8 mouse cellular contexts compared by ENCODE assay signal in genomic region chr17:35135591-35136320, GRCm38 (mm10). TPM values are rescaled to one million over a fixed set of nuclear protein-coding genes. Genes with fewer than 3 reads are reported as not detected.
DNase-seq lines count a peak whose midpoint lies in the region; ATAC-seq and TF ChIP-seq lines count a peak whose summit lies in the region.

No protein-coding gene starts in this region.

- H3K27me3 ChIP-seq in heart, adult 2 months (ENCODE audit: control insufficient read depth, insufficient read depth, low read length), result no peaks in the 10 kb centered on the region
- no peaks in the 10 kb centered on the region for H3K27me3 ChIP-seq in forebrain, embryonic 10.5 days (ENCODE audit: poor library complexity, severe bottlenecking)
- no peaks in the 10 kb centered on the region for H3K27me3 ChIP-seq in liver, embryonic 13.5 days
- no peaks in the 10 kb centered on the region for H3K27me3 ChIP-seq in small intestine, adult 2 months (ENCODE audit: control insufficient read depth, insufficient read depth, low read length)

- H3K4me1 ChIP-seq in heart, adult 2 months (ENCODE audit: control insufficient read depth, insufficient read depth, low read length), result peaks cover 3% of the 10 kb centered on the region
- peaks cover 17% of the 10 kb centered on the region for H3K4me1 ChIP-seq in forebrain, embryonic 10.5 days
- H3K4me1 ChIP-seq in liver, embryonic 13.5 days (replicated peaks), result peaks cover 38% of the 10 kb centered on the region
- peaks cover 4% of the 10 kb centered on the region; the same call in 1 of the 2 replicates for H3K4me1 ChIP-seq in small intestine, adult 2 months (ENCODE audit: control insufficient read depth, insufficient read depth, insufficient read length, low read length)

- intact Hi-C loops in heart, adult 2 months (cut with DNase I), result loop anchor here (2.0 kb wide), 2 partner anchors 15 to 27 kb away; partner anchors contain the start of gene Gpank1

- peak overlapping the region; percentile 89 for H3K9ac ChIP-seq in heart, adult 2 months (ENCODE audit: low read depth, low read length)
- peak overlapping the region; percentile 81 for H3K9ac ChIP-seq in liver, embryonic 13.5 days

- peak overlapping the region; percentile 75 for H3K4me3 ChIP-seq in heart, adult 2 months
- peak overlapping the region; percentile 76 for H3K4me3 ChIP-seq in forebrain, embryonic 10.5 days
- H3K4me3 ChIP-seq in liver, embryonic 13.5 days (replicated peaks), result peak overlapping the region; percentile 87
- peak overlapping the region; percentile 67 for H3K4me3 ChIP-seq in small intestine, adult 2 months (ENCODE audit: low read depth, low read length)

- ATAC-seq in liver, embryonic 13.5 days (ENCODE audit: low read depth), result peak; percentile 39

- H3K4me2 ChIP-seq in liver, embryonic 13.5 days, result peak overlapping the region; percentile 92

- no peak for TF ChIP-seq CTCF in heart, adult 2 months (IDR thresholded peaks at IDR 0.05)
- TF ChIP-seq CTCF in small intestine, adult 2 months (IDR thresholded peaks at IDR 0.05; ENCODE audit: extremely low read depth, insufficient read length, insufficient replicate concordance, low read depth, low read length), result no peak

- H3K79me2 ChIP-seq in heart, adult 2 months (replicated peaks; ENCODE audit: control insufficient read depth, insufficient read depth, low read length), result peaks cover 6% of the 10 kb centered on the region

- peak overlapping the region; percentile 95 for H3K27ac ChIP-seq in heart, adult 2 months
- H3K27ac ChIP-seq in forebrain, embryonic 10.5 days, result peak overlapping the region; percentile 98
- peak overlapping the region; percentile 89 for H3K27ac ChIP-seq in liver, embryonic 13.5 days
- H3K27ac ChIP-seq in small intestine, adult 2 months (ENCODE audit: insufficient read depth, low read depth, low read length), result peak overlapping the region; percentile 95

- no peak for TF ChIP-seq POLR2A in heart, adult 2 months (IDR thresholded peaks at IDR 0.05; ENCODE audit: insufficient read depth, low read depth, low read length)
- 0 out of 2 replicates have a peak, but pooled peaks have one; percentile 5 for TF ChIP-seq POLR2A in small intestine, adult 2 months (IDR thresholded peaks at IDR 0.05; ENCODE audit: low read depth, low read length)

- TF ChIP-seq EP300 in heart, adult 2 months (IDR thresholded peaks at IDR 0.05; ENCODE audit: insufficient read depth, low read depth, low read length), result no peak

- under 1% methylated on average over 43 of the region's 43 CpGs for WGBS in heart, adult 2 months
- under 1% methylated on average over 43 of the region's 43 CpGs for WGBS in forebrain, embryonic 10.5 days
- WGBS in liver, embryonic 13.5 days (ENCODE audit: insufficient replicate concordance), result under 1% methylated on average over 43 of the region's 43 CpGs
- WGBS in small intestine, adult 2 months, result 1% methylated on average over 43 of the region's 43 CpGs

- no peaks in the 10 kb centered on the region for H3K9me3 ChIP-seq in forebrain, embryonic 10.5 days
- H3K9me3 ChIP-seq in liver, embryonic 13.5 days (replicated peaks), result no peaks in the 10 kb centered on the region

- DNase-seq in heart, adult 2 months, result no peak
- DNase-seq in heart, adult 9 months (ENCODE audit: low spot score in 2 of 2), result no peak
- peak; percentile 85 for DNase-seq in ES-CJ7 (ENCODE audit: low read depth, low spot score)
- DNase-seq in forebrain, embryonic 10.5 days (ENCODE audit: extremely low spot score, low spot score), result no peak
- peak; percentile 55 for DNase-seq in liver, embryonic 13.5 days
- no peak for DNase-seq in right cerebral cortex, adult 2 months (ENCODE audit: low spot score in 2 of 2)
- no peak for DNase-seq in thymus, postnatal 4 days

- no peaks in the 10 kb centered on the region for H3K36me3 ChIP-seq in heart, adult 2 months (ENCODE audit: control insufficient read depth, insufficient read depth, low read length)
- peaks cover 38% of the 10 kb centered on the region for H3K36me3 ChIP-seq in forebrain, embryonic 10.5 days (replicated peaks)
- H3K36me3 ChIP-seq in liver, embryonic 13.5 days, result peaks cover 28% of the 10 kb centered on the region
- H3K36me3 ChIP-seq in small intestine, adult 2 months (ENCODE audit: control insufficient read depth, insufficient read depth, low read length), result peaks cover 25% of the 10 kb centered on the region

RNA-seq across cellular contexts. Expression of gene Bag6, which starts 0.8 kb away (rescaled TPM):
- 100 to 1,000 TPM; 216 to 252 TPM for total RNA-seq in heart, adult 2 months (2021)
- polyA plus RNA-seq in heart, adult 2 months (2012; rRNA removed), result 140 and 150 TPM in 2 replicates
- 65.9 and 69.0 TPM in 2 replicates for polyA plus RNA-seq in forebrain, embryonic 10.5 days (2016; fragmentation: Nextera tagmentation; extraction: Ambion mirVana)
- polyA plus RNA-seq in liver, embryonic 13.5 days (2015; fragmentation: Nextera tagmentation; extraction: Ambion mirVana), result 22.4 and 27.4 TPM in 2 replicates
- polyA plus RNA-seq in small intestine, adult 2 months (2012; rRNA removed), result 93.6 and 184 TPM in 2 replicates

RNA-seq across cellular contexts. Expression of gene Apom, which starts 3.9 kb away (rescaled TPM):
- not detected for total RNA-seq in heart, adult 2 months (2021)
- polyA plus RNA-seq in heart, adult 2 months (2012; rRNA removed), result not detected in 2 replicates
- 0.74 and 0.97 TPM in 2 replicates for polyA plus RNA-seq in forebrain, embryonic 10.5 days (2016; fragmentation: Nextera tagmentation; extraction: Ambion mirVana)
- 553 and 573 TPM in 2 replicates for polyA plus RNA-seq in liver, embryonic 13.5 days (2015; fragmentation: Nextera tagmentation; extraction: Ambion mirVana)
- polyA plus RNA-seq in small intestine, adult 2 months (2012; rRNA removed), result 0.15 and 0.25 TPM in 2 replicates

RNA-seq across cellular contexts. Expression of gene D17H6S53E, which starts 9.6 kb away (rescaled TPM):
- 10 to 100 TPM; 30.2 to 31.3 TPM for total RNA-seq in heart, adult 2 months (2021)
- 7.7 and 11.8 TPM in 2 replicates for polyA plus RNA-seq in heart, adult 2 months (2012; rRNA removed)
- 7.8 and 10.6 TPM in 2 replicates for polyA plus RNA-seq in forebrain, embryonic 10.5 days (2016; fragmentation: Nextera tagmentation; extraction: Ambion mirVana)
- 3.1 and 3.6 TPM in 2 replicates for polyA plus RNA-seq in liver, embryonic 13.5 days (2015; fragmentation: Nextera tagmentation; extraction: Ambion mirVana)
- polyA plus RNA-seq in small intestine, adult 2 months (2012; rRNA removed), result 6.9 and 16.2 TPM in 2 replicates

RNA-seq across cellular contexts. Expression of gene Csnk2b, which starts 13.9 kb away (rescaled TPM):
- 100 to 1,000 TPM; 149 to 170 TPM for total RNA-seq in heart, adult 2 months (2021)
- polyA plus RNA-seq in heart, adult 2 months (2012; rRNA removed), result 297 and 301 TPM in 2 replicates
- 290 and 303 TPM in 2 replicates for polyA plus RNA-seq in forebrain, embryonic 10.5 days (2016; fragmentation: Nextera tagmentation; extraction: Ambion mirVana)
- 176 and 182 TPM in 2 replicates for polyA plus RNA-seq in liver, embryonic 13.5 days (2015; fragmentation: Nextera tagmentation; extraction: Ambion mirVana)
- polyA plus RNA-seq in small intestine, adult 2 months (2012; rRNA removed), result 226 and 448 TPM in 2 replicates

RNA-seq across cellular contexts. Expression of gene Gpank1, which starts 14.5 kb away (rescaled TPM):
- total RNA-seq in heart, adult 2 months (2021), result 1 to 10 TPM; 6.8 to 8.5 TPM
- 9.5 TPM in 2 replicates for polyA plus RNA-seq in heart, adult 2 months (2012; rRNA removed)
- 33.9 and 42.2 TPM in 2 replicates for polyA plus RNA-seq in forebrain, embryonic 10.5 days (2016; fragmentation: Nextera tagmentation; extraction: Ambion mirVana)
- 14.1 and 14.8 TPM in 2 replicates for polyA plus RNA-seq in liver, embryonic 13.5 days (2015; fragmentation: Nextera tagmentation; extraction: Ambion mirVana)
- 10.5 and 25.3 TPM in 2 replicates for polyA plus RNA-seq in small intestine, adult 2 months (2012; rRNA removed)

Comparison
In these comparisons a context has a peak if more than half of its experiments do, and no peak if none do; other contexts are left out.
1. DNase-seq: peak in ES-CJ7 (single experiment) and liver, embryonic 13.5 days (single experiment); none in heart, adult 2 months (0 of 2), heart, adult 9 months (0 of 2), forebrain, embryonic 10.5 days (single experiment), right cerebral cortex, adult 2 months (0 of 2) and thymus, postnatal 4 days (single experiment).
2. RNA of gene Apom, which starts 3.9 kb away (polyA plus RNA-seq): 553 to 573 TPM in liver, embryonic 13.5 days; 0.74 to 0.97 TPM in forebrain, embryonic 10.5 days, 0.15 to 0.25 TPM in small intestine, adult 2 months and not detected in heart, adult 2 months; every median in the first group is over 100 times any median in the second.
3. Peak in every context shown above with its lines, with median percentiles within 50 percentile points of each other: H3K27ac ChIP-seq and H3K4me3 ChIP-seq.